11 mouse cellular contexts compared by ENCODE assay signal in genomic region chr8:70495771-70496062, GRCm38 (mm10). TPM values are rescaled to one million over a fixed set of nuclear protein-coding genes. Genes with fewer than 3 reads are reported as not detected.
A peak's percentile ranks its signal among the peaks of the same experiment; 100 is the strongest.
DNase-seq lines count a peak whose midpoint lies in the region; ATAC-seq and TF ChIP-seq lines count a peak whose summit lies in the region.
"Had no signal": no experiment of that assay in that cellular context is flagged by ENCODE, and none has a peak within 500 bp of the region (broad histone marks: within the 10 kb centered on the region; RNA-seq: fewer than 3 reads in every experiment).

No protein-coding gene starts in this region.

- WGBS in lung, embryonic 14.5 days, result 10% methylated on average over 12 of the region's 12 CpGs
- 8% methylated on average over 12 of the region's 12 CpGs for WGBS in forebrain, postnatal 0 days

- peak; percentile 42 for DNase-seq in embryo, embryonic 11 days
- no peak for DNase-seq in embryo, embryonic 10.5 days (ENCODE audit: low spot score)
- no peak for DNase-seq in lung, embryonic 14.5 days
- no peak for DNase-seq in lung, postnatal 25 days (ENCODE audit: low spot score)
- DNase-seq in forebrain, postnatal 0 days, result no peak
- DNase-seq in neural tube, embryonic 10.5 days (ENCODE audit: extremely low spot score, low spot score), result peak; percentile 39
- DNase-seq in layer of hippocampus, adult 8-10 months (ENCODE audit: low spot score in 2 of 2), result no peak
- DNase-seq in ovary, postnatal 14 days (ENCODE audit: low spot score), result no peak
- DNase-seq: B cell, adult 2 months; kidney, postnatal 4 days had no signal

- no peak for TF ChIP-seq CTCF in lung, embryonic 14.5 days (IDR thresholded peaks at IDR 0.05; ENCODE audit: low read depth)
- TF ChIP-seq CTCF in forebrain, postnatal 0 days (IDR thresholded peaks at IDR 0.05; ENCODE audit: low read depth), result no peak

- no peak for ATAC-seq in lung, embryonic 14.5 days (ENCODE audit: insufficient read depth)
- no peak; the same call in 1 of the 2 replicates for ATAC-seq in forebrain, postnatal 0 days

- no peak overlapping the region for H3K27ac ChIP-seq in lung, embryonic 14.5 days (ENCODE audit: low read depth)
- H3K27ac ChIP-seq in forebrain, postnatal 0 days (ENCODE audit: low read depth, low read length), result no peak overlapping the region

- peak overlapping the region; percentile 82 for H3K4me2 ChIP-seq in lung, embryonic 14.5 days
- peak overlapping the region; percentile 62 for H3K4me2 ChIP-seq in forebrain, postnatal 0 days (ENCODE audit: low read depth)

- no peaks in the 10 kb centered on the region for H3K36me3 ChIP-seq in lung, embryonic 14.5 days (ENCODE audit: insufficient read depth)
- no peaks in the 10 kb centered on the region for H3K36me3 ChIP-seq in forebrain, postnatal 0 days (ENCODE audit: insufficient read depth)

- peak overlapping the region; percentile 54 for H3K9ac ChIP-seq in lung, embryonic 14.5 days
- H3K9ac ChIP-seq in forebrain, postnatal 0 days, result no peak overlapping the region

- H3K4me1 ChIP-seq in lung, embryonic 14.5 days (ENCODE audit: insufficient read depth), result no peaks in the 10 kb centered on the region
- peaks cover 7% of the 10 kb centered on the region for H3K4me1 ChIP-seq in forebrain, postnatal 0 days (ENCODE audit: insufficient read depth)

- H3K4me3 ChIP-seq in lung, embryonic 14.5 days (ENCODE audit: low read depth, low read length), result peak overlapping the region; percentile 50
- no peak overlapping the region for H3K4me3 ChIP-seq in forebrain, postnatal 0 days (ENCODE audit: low read depth, low read length)

- peaks cover 93% of the 10 kb centered on the region for H3K27me3 ChIP-seq in lung, embryonic 14.5 days (ENCODE audit: insufficient read depth, low read length)
- peaks cover 75% of the 10 kb centered on the region for H3K27me3 ChIP-seq in forebrain, postnatal 0 days (ENCODE audit: insufficient read depth, low read length)

- H3K9me3 ChIP-seq in lung, embryonic 14.5 days (ENCODE audit: low read depth, low read length), result no peaks in the 10 kb centered on the region
- H3K9me3 ChIP-seq in forebrain, postnatal 0 days (ENCODE audit: low read length), result no peaks in the 10 kb centered on the region

RNA-seq across cellular contexts. Expression of gene Crlf1, which starts 2.8 kb away (rescaled TPM):
- 151 and 165 TPM in 2 replicates for polyA plus RNA-seq in lung, embryonic 14.5 days (2014; fragmentation: Nextera tagmentation; extraction: Ambion mirVana)
- total RNA-seq in forebrain, postnatal 0 days (2014; rRNA removed), result 6.5 and 20.9 TPM in 2 replicates
- 24.6 and 34.5 TPM in 2 replicates for polyA plus RNA-seq in forebrain, postnatal 0 days (2015; fragmentation: Nextera tagmentation; extraction: Ambion mirVana)
- total RNA-seq in layer of hippocampus, adult 8-10 months (2022), result 10 to 100 TPM; 20.4 to 31.5 (median 30.1) TPM
- total RNA-seq: liver, adult 2 months had no signal
- polyA plus RNA-seq: liver, adult 2 months had no signal

RNA-seq across cellular contexts. Expression of gene Tmem59l, which starts 8.6 kb away (rescaled TPM):
- polyA plus RNA-seq in lung, embryonic 14.5 days (2014; fragmentation: Nextera tagmentation; extraction: Ambion mirVana), result 6.7 and 8.3 TPM in 2 replicates
- 96.0 and 115 TPM in 2 replicates for total RNA-seq in forebrain, postnatal 0 days (2014; rRNA removed)
- polyA plus RNA-seq in forebrain, postnatal 0 days (2015; fragmentation: Nextera tagmentation; extraction: Ambion mirVana), result 147 and 150 TPM in 2 replicates
- total RNA-seq in layer of hippocampus, adult 8-10 months (2022), result 100 to 1,000 TPM; 284 to 307 (median 293) TPM
- total RNA-seq: liver, adult 2 months had no signal
- polyA plus RNA-seq: liver, adult 2 months had no signal

RNA-seq across cellular contexts. Expression of gene Rex1bd, which starts 10.8 kb away (rescaled TPM):
- 113 and 126 TPM in 2 replicates for polyA plus RNA-seq in lung, embryonic 14.5 days (2014; fragmentation: Nextera tagmentation; extraction: Ambion mirVana)
- 130 and 148 TPM in 2 replicates for total RNA-seq in forebrain, postnatal 0 days (2014; rRNA removed)
- 200 and 247 TPM in 2 replicates for polyA plus RNA-seq in forebrain, postnatal 0 days (2015; fragmentation: Nextera tagmentation; extraction: Ambion mirVana)
- 100 to 1,000 TPM in 2 of 4 experiments, 10 to 100 TPM in 2; 86.4 to 104 (median 97.3) TPM for total RNA-seq in layer of hippocampus, adult 8-10 months (2022)

RNA-seq across cellular contexts. Expression of gene Uba52, which starts 14.9 kb away (rescaled TPM):
- polyA plus RNA-seq in lung, embryonic 14.5 days (2014; fragmentation: Nextera tagmentation; extraction: Ambion mirVana), result 964 and 1,036 TPM in 2 replicates
- 459 and 595 TPM in 2 replicates for total RNA-seq in forebrain, postnatal 0 days (2014; rRNA removed)
- 808 and 1,035 TPM in 2 replicates for polyA plus RNA-seq in forebrain, postnatal 0 days (2015; fragmentation: Nextera tagmentation; extraction: Ambion mirVana)
- total RNA-seq in layer of hippocampus, adult 8-10 months (2022), result 1,000 to 10,000 TPM in 2 of 4 experiments, 100 to 1,000 TPM in 2; 772 to 1,065 (median 933) TPM

RNA-seq across cellular contexts. Expression of gene Klhl26, which starts 18.9 kb away (rescaled TPM):
- 21.8 and 24.4 TPM in 2 replicates for polyA plus RNA-seq in lung, embryonic 14.5 days (2014; fragmentation: Nextera tagmentation; extraction: Ambion mirVana)
- 29.9 and 34.8 TPM in 2 replicates for total RNA-seq in forebrain, postnatal 0 days (2014; rRNA removed)
- polyA plus RNA-seq in forebrain, postnatal 0 days (2015; fragmentation: Nextera tagmentation; extraction: Ambion mirVana), result 30.8 and 35.3 TPM in 2 replicates
- 10 to 100 TPM; 48.4 to 56.6 (median 53.1) TPM for total RNA-seq in layer of hippocampus, adult 8-10 months (2022)

Comparison
In these comparisons a context has a peak if more than half of its experiments do, and no peak if none do; other contexts are left out.
1. DNase-seq: peak in embryo, embryonic 11 days (single experiment) and neural tube, embryonic 10.5 days (single experiment); none in embryo, embryonic 10.5 days (single experiment), lung, embryonic 14.5 days (single experiment), lung, postnatal 25 days (single experiment), forebrain, postnatal 0 days (single experiment), layer of hippocampus, adult 8-10 months (0 of 2) and ovary, postnatal 14 days (single experiment).